Mouse (Mus musculus): ENCODE results near the gene Palm2. TPM values are rescaled to one million over a fixed set of nuclear protein-coding genes. Genes with fewer than 3 reads are reported as not detected.
"Not testable (repeated sequence)": the region's sequence is repeated elsewhere in the genome, so short reads cannot be mapped to it uniquely, and the experiment has no call there.

Palm2 gene
- polyA plus RNA-seq (2014; fragmentation: Nextera tagmentation; extraction: Ambion mirVana) = 2.5 and 4.3 TPM in 2 replicates

- WGBS = under 1% methylated on average over 67 of the region's 67 CpGs
- Histone ChIP-seq H3K27me3 (ENCODE audit: control insufficient read depth, insufficient read depth, low read length) (peaks cover 20% of the 10 kb centered on the region), H3K27ac (ENCODE audit: low read depth, low read length) (no peak within 1 kb of the TSS)
Observed at GRCm38 (mm10) chr4:57433941-57434704, at the start of gene Palm2. Palm2 (plus strand) TSS chr4:57434247.

GRCm38 (mm10) chr4:57384355-57384754 is 49.7 kb upstream of the Palm2 start:
- Histone ChIP-seq H3K36me3 (ENCODE audit: control insufficient read depth, insufficient read depth, low read length) (no peaks in the 10 kb centered on the region), H3K4me3 (ENCODE audit: low read depth, low read length) (no peak overlapping the region), H3K27me3 (ENCODE audit: control insufficient read depth, insufficient read depth, low read length) (no peaks in the 10 kb centered on the region), H3K4me1 (ENCODE audit: control insufficient read depth, insufficient read depth, low read length) (no peaks in the 10 kb centered on the region), H3K27ac (ENCODE audit: low read depth, low read length) (no peak overlapping the region), H3K4me2 (no peak overlapping the region), H3K9me3 (ENCODE audit: control insufficient read depth, low read length) (no peaks in the 10 kb centered on the region), H3K9ac (ENCODE audit: low read length) (no peak overlapping the region)
- ATAC-seq (ENCODE audit: low FRiP score) = no peak
- DNase-seq (ENCODE audit: low spot score, missing footprints) = no peak
- 90% methylated on average over 2 of the region's 2 CpGs for WGBS

More at GRCm38 (mm10) chr4:57433941-57434704, at the start of gene Palm2:
- peak; percentile 96 for DNase-seq (ENCODE audit: low spot score, missing footprints)
- Histone ChIP-seq H3K36me3 (ENCODE audit: control insufficient read depth, insufficient read depth, low read length) (no peaks in the 10 kb centered on the region), H3K4me1 (ENCODE audit: control insufficient read depth, insufficient read depth, low read length) (no peaks in the 10 kb centered on the region), H3K9ac (ENCODE audit: low read length) (peak within 1 kb of the TSS; percentile 64), H3K4me3 (ENCODE audit: low read depth, low read length) (peak within 1 kb of the TSS; percentile 64), H3K4me2 (peak within 1 kb of the TSS; percentile 99), H3K9me3 (ENCODE audit: control insufficient read depth, low read length) (no peaks in the 10 kb centered on the region)
- ATAC-seq (ENCODE audit: low FRiP score) = peak; percentile 91

- Histone ChIP-seq H3K36me3 (ENCODE audit: control insufficient read depth, insufficient read depth, low read length) (no peaks in the 10 kb centered on the region), H3K4me3 (ENCODE audit: low read depth, low read length) (no peak overlapping the region), H3K9me3 (ENCODE audit: control insufficient read depth, low read length) (no peaks in the 10 kb centered on the region), H3K27me3 (ENCODE audit: control insufficient read depth, insufficient read depth, low read length) (no peaks in the 10 kb centered on the region), H3K4me2 (no peak overlapping the region), H3K9ac (ENCODE audit: low read length) (no peak overlapping the region), H3K4me1 (ENCODE audit: control insufficient read depth, insufficient read depth, low read length) (no peaks in the 10 kb centered on the region), H3K27ac (ENCODE audit: low read depth, low read length) (no peak overlapping the region)
- ATAC-seq (ENCODE audit: low FRiP score) (no peak), DNase-seq (ENCODE audit: low spot score, missing footprints) (no peak)
- WGBS = 66% methylated on average over 8 of the region's 8 CpGs
Observed at GRCm38 (mm10) chr4:57391103-57391502, 42.9 kb upstream of the Palm2 start.

- ATAC-seq (ENCODE audit: low FRiP score) = no peak
- Histone ChIP-seq H3K4me1 (ENCODE audit: control insufficient read depth, insufficient read depth, low read length) (no peaks in the 10 kb centered on the region), H3K9me3 (ENCODE audit: control insufficient read depth, low read length) (no peaks in the 10 kb centered on the region), H3K27me3 (ENCODE audit: control insufficient read depth, insufficient read depth, low read length) (no peaks in the 10 kb centered on the region), H3K4me2 (no peak overlapping the region), H3K27ac (ENCODE audit: low read depth, low read length) (no peak overlapping the region), H3K36me3 (ENCODE audit: control insufficient read depth, insufficient read depth, low read length) (no peaks in the 10 kb centered on the region), H3K4me3 (ENCODE audit: low read depth, low read length) (no peak overlapping the region), H3K9ac (ENCODE audit: low read length) (no peak overlapping the region)
- WGBS = 89% methylated on average over 9 of the region's 9 CpGs
- no peak for DNase-seq (ENCODE audit: low spot score, missing footprints)
Observed at GRCm38 (mm10) chr4:57396414-57396813, 37.6 kb upstream of the Palm2 start.

GRCm38 (mm10) chr4:57412385-57412784 is 21.7 kb upstream of the Palm2 start:
- 39% methylated on average over 6 of the region's 6 CpGs for WGBS
- not testable (repeated sequence) for H3K9me3 ChIP-seq (ENCODE audit: control insufficient read depth, low read length); ATAC-seq (ENCODE audit: low FRiP score); H3K4me2 ChIP-seq; H3K27ac ChIP-seq (ENCODE audit: low read depth, low read length); H3K9ac ChIP-seq (ENCODE audit: low read length); H3K36me3 ChIP-seq (ENCODE audit: control insufficient read depth, insufficient read depth, low read length); H3K4me1 ChIP-seq (ENCODE audit: control insufficient read depth, insufficient read depth, low read length); H3K4me3 ChIP-seq (ENCODE audit: low read depth, low read length); H3K27me3 ChIP-seq (ENCODE audit: control insufficient read depth, insufficient read depth, low read length); DNase-seq (ENCODE audit: low spot score, missing footprints)

GRCm38 (mm10) chr4:57413016-57413415 is 21.0 kb upstream of the Palm2 start:
- Histone ChIP-seq H3K27me3 (ENCODE audit: control insufficient read depth, insufficient read depth, low read length) (no peaks in the 10 kb centered on the region), H3K27ac (ENCODE audit: low read depth, low read length) (no peak overlapping the region), H3K9me3 (ENCODE audit: control insufficient read depth, low read length) (no peaks in the 10 kb centered on the region), H3K36me3 (ENCODE audit: control insufficient read depth, insufficient read depth, low read length) (no peaks in the 10 kb centered on the region), H3K4me1 (ENCODE audit: control insufficient read depth, insufficient read depth, low read length) (no peaks in the 10 kb centered on the region), H3K4me3 (ENCODE audit: low read depth, low read length) (no peak overlapping the region), H3K4me2 (no peak overlapping the region), H3K9ac (ENCODE audit: low read length) (no peak overlapping the region)
- no peak for ATAC-seq (ENCODE audit: low FRiP score)
- WGBS = 54% methylated on average over 7 of the region's 7 CpGs
- no peak for DNase-seq (ENCODE audit: low spot score, missing footprints)

GRCm38 (mm10) chr4:57413670-57414069 is 20.4 kb upstream of the Palm2 start:
- H3K4me3 ChIP-seq (ENCODE audit: low read depth, low read length); H3K9me3 ChIP-seq (ENCODE audit: control insufficient read depth, low read length); H3K36me3 ChIP-seq (ENCODE audit: control insufficient read depth, insufficient read depth, low read length); H3K4me2 ChIP-seq; ATAC-seq (ENCODE audit: low FRiP score); DNase-seq (ENCODE audit: low spot score, missing footprints); H3K9ac ChIP-seq (ENCODE audit: low read length); H3K27me3 ChIP-seq (ENCODE audit: control insufficient read depth, insufficient read depth, low read length); H3K4me1 ChIP-seq (ENCODE audit: control insufficient read depth, insufficient read depth, low read length); H3K27ac ChIP-seq (ENCODE audit: low read depth, low read length): not testable (repeated sequence)
- WGBS = 92% methylated on average over 11 of the region's 11 CpGs

- no peaks in the 10 kb centered on the region for H3K4me1 ChIP-seq (ENCODE audit: control insufficient read depth, insufficient read depth, low read length)
- H3K27ac ChIP-seq (ENCODE audit: low read depth, low read length) = no peak overlapping the region
- H3K36me3 ChIP-seq (ENCODE audit: control insufficient read depth, insufficient read depth, low read length) = no peaks in the 10 kb centered on the region
- ATAC-seq (ENCODE audit: low FRiP score) = no peak
- no peaks in the 10 kb centered on the region for H3K27me3 ChIP-seq (ENCODE audit: control insufficient read depth, insufficient read depth, low read length)
- H3K9ac ChIP-seq (ENCODE audit: low read length) = no peak overlapping the region
- WGBS = 88% methylated on average over 7 of the region's 7 CpGs
- no peak overlapping the region for H3K4me2 ChIP-seq
- no peak for DNase-seq (ENCODE audit: low spot score, missing footprints)
- H3K4me3 ChIP-seq (ENCODE audit: low read depth, low read length) = no peak overlapping the region
- H3K9me3 ChIP-seq (ENCODE audit: control insufficient read depth, low read length) = no peaks in the 10 kb centered on the region
Observed at GRCm38 (mm10) chr4:57424011-57424410, 10.0 kb upstream of the Palm2 start.

- DNase-seq (ENCODE audit: low spot score, missing footprints) (no peak), ATAC-seq (ENCODE audit: low FRiP score) (no peak)
- 79% methylated on average over 8 of the region's 8 CpGs for WGBS
- Histone ChIP-seq H3K4me2 (no peak overlapping the region), H3K27me3 (ENCODE audit: control insufficient read depth, insufficient read depth, low read length) (peaks cover 4% of the 10 kb centered on the region), H3K9me3 (ENCODE audit: control insufficient read depth, low read length) (no peaks in the 10 kb centered on the region), H3K4me3 (ENCODE audit: low read depth, low read length) (no peak overlapping the region), H3K27ac (ENCODE audit: low read depth, low read length) (no peak overlapping the region), H3K36me3 (ENCODE audit: control insufficient read depth, insufficient read depth, low read length) (no peaks in the 10 kb centered on the region), H3K9ac (ENCODE audit: low read length) (no peak overlapping the region), H3K4me1 (ENCODE audit: control insufficient read depth, insufficient read depth, low read length) (no peaks in the 10 kb centered on the region)
Observed at GRCm38 (mm10) chr4:57428317-57428716, 5.7 kb upstream of the Palm2 start.

Data from midbrain, embryonic 11.5 days (tissue).